Mouse (Mus musculus) layer of hippocampus, adult 2 months (tissue): ENCODE data around the gene Max. TPM values are rescaled to one million over a fixed set of nuclear protein-coding genes. Genes with fewer than 3 reads are reported as not detected.

Source experiments
- DNase-seq, 2 experiments: peaks; one replicate each; pipeline ENCODE4 v3.0.0; 2022; ENCODE audit warnings: low spot score in 2 of 2
- H3K27ac ChIP-seq: fragments of 200-600 bp; 2 replicates; pipeline ENCODE4 v1.8.1; 2022
- H3K4me3 ChIP-seq: fragments of 200-600 bp; 2 replicates; pipeline ENCODE4 v1.8.1; 2022; ENCODE audit warnings: mild to moderate bottlenecking
- CTCF ChIP-seq: fragments of 200-600 bp; conservative IDR thresholded peaks from 2 replicates; pipeline ENCODE4 v1.8.1; 2022; ENCODE audit warnings: antibody characterized with exemption, mild to moderate bottlenecking, moderate library complexity
- long read RNA-seq, 2 experiments: library from polyadenylated mRNA; stranded (forward); transcript quantifications; one replicate each; pipeline ENCODE4 v2.0.0; 2021; ENCODE audit warnings: borderline mapping rate in 2 of 2
- total RNA-seq, 2 experiments: library from RNA; stranded (reverse); gene quantifications; 2 replicates each; pipeline ENCODE4 v1.2.3; 2021

Max gene
- total RNA-seq: 10 to 100 TPM; 69.6 to 78.7 TPM
- long read RNA-seq, experiment 1, partial matches to known transcripts: 0 of 3 reads
- long read RNA-seq, experiment 1, other reads (novel, unspliced or antisense): 2 of 3 reads
- long read RNA-seq, experiment 2, partial matches to known transcripts: 1 of 3 reads
- long read RNA-seq, experiment 2, other reads (novel, unspliced or antisense): 2 of 3 reads

DNA sequence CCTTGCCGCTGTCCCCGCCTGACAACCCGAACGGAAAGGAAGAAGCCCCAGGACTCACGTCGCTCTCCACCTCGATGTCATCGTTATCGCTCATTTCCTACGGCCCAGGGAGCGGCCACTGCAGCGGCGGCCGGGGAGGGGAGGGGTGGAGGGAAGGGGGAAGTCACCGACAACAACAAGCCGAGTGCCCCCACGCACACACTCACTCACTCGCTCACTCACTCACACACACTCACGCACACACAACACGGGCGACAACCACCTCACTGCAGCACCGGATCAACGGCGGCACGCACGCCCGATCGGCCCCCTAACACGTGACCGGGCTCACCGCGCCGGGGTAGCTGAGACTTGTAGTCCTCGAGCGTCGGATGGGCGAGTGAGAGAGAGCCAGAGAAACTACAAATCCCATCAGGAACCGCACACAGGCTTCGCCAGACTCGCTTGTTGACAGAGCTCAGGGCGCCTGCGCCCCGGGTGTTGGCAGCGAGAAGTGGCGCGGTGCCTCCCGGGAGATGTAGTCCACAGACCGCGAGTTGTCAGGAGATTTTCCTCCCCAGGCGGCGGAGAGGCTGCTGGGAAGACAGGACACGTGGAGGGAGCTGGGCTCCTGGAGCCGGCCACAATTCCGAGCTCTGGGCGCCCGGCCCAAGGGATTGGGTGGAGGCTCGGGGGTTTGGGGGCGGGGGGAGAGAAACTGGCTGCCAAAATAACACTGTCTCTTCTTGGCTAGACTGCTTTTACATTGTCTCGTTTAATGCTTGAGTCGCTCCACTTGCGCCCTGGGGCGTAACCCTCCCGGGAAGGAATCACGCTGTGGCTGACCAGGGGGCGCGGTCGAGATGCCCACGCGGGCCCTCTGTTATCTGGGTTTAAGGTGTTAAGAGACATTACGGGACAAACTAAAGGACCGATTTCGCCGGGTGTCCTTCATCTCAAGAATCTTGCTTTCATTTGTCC is at the start of gene Max:
Max (minus strand) TSS at position 270 of the 960 bp plus-strand sequence.
- DNase-seq: peak; percentile 99 to 100
- Histone ChIP-seq H3K27ac (peak within 1 kb of the TSS; percentile 85), H3K4me3 (peak within 1 kb of the TSS; percentile 98)
- peak; percentile 50 for TF ChIP-seq CTCF

DNA sequence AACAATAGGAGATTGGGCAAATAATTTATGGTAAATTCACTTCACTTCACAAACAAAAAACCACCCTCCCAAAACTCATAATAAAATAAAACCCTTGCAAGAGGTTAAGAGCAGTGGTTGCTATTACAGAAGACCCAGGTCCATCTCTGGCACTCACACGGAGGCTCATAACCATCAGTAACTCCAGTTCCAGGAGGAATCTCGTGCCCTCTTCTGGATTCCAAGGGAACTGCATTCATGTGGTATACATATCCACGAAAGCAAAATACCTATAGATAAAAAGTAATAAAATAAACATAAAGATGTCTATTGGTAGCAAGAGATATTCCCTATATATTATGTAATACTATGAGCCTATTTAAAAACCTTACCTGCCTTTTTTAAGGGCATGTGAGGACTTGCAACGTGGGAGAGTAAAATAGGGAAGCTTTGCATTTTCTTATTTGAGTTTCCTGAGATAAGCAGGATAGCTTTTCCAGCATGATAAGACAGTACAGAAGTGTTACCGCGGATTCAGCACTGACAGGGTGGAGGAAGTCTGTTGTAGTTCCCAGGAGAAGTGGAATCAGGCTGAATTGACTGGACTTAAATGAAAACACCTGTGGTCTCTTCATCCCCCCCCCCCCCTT is 49.2 kb upstream of the Max start:
- no peak for DNase-seq
- TF ChIP-seq CTCF: peak; percentile 71
- Histone ChIP-seq H3K4me3 (no peak overlapping the region), H3K27ac (no peak overlapping the region)

GRCm38 (mm10) chr12:77009202-77010030 is 47.4 kb upstream of the Max start:
- no peak overlapping the region for H3K27ac ChIP-seq
- peak; percentile 67 for TF ChIP-seq CTCF
- peak in 1 of 2 experiments; percentile 31 for DNase-seq
- no peak overlapping the region for H3K4me3 ChIP-seq

DNA sequence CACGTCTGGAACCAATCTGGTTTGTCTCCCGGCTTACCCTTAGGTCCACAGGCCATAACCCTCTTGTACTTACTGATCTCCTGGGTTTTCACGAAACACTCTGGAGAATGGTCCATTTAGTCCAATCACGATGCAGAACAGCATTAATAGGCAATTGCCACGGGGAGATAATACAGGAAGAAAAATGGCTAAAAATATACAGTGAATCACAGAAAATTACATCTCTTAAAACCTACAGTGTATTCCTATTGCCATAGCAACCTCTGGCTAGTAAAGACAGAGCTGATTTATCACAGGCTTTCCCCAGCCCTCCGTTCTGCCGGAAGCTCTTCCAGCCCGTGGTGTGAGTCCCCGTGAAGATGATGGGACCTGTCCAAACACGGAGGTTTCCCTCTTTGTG is 42.9 kb upstream of the Max start:
- Histone ChIP-seq H3K4me3 (peak overlapping the region; percentile 11; the same call in 1 of the 2 replicates), H3K27ac (no peak overlapping the region)
- TF ChIP-seq CTCF: no peak
- DNase-seq: no peak

- TF ChIP-seq CTCF: no peak
- Histone ChIP-seq H3K27ac (no peak overlapping the region), H3K4me3 (no peak overlapping the region)
- no peak for DNase-seq
These were observed 40.7 kb upstream of the Max start for GRCm38 (mm10) chr12:77002551-77003228.

- Histone ChIP-seq H3K4me3 (no peak overlapping the region), H3K27ac (no peak overlapping the region)
- no peak for TF ChIP-seq CTCF
- no peak for DNase-seq
These were observed 39.3 kb upstream of the Max start for GRCm38 (mm10) chr12:77001312-77001711.

DNA sequence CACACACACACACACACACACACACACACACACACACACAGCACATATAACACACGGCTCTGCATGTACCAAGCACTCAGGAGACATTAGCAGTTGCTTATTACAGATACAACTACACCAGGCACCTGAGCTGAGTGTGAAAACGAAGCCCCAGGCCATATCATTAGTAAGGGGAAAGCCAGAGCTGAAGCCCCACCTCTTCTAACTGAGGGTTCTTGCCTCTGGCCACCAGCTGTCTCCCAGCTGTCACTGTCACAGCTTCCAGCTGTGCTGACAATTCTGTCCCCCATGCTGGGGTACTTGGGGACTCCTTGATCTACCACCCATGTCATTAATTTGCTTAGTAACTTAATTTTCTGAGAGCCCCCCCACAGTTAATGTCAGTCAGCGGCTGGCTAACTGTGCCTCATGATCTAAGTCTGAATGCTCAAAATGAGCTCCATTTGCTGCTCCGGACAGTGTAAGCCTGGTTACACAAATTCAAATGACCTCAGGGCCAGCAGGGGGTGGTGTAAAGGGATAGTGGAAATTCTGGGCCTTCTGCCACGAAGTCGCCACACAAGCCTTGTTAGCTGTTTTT is 38.8 kb upstream of the Max start:
- no peak overlapping the region for H3K4me3 ChIP-seq
- H3K27ac ChIP-seq: no peak overlapping the region
- DNase-seq: no peak
- TF ChIP-seq CTCF: peak; percentile 31

GRCm38 (mm10) chr12:77000096-77000704 is 38.2 kb upstream of the Max start:
- peak; percentile 64 to 77 for DNase-seq

GRCm38 (mm10) chr12:76994766-76995165 is 32.8 kb upstream of the Max start:
- Histone ChIP-seq H3K4me3 (no peak overlapping the region), H3K27ac (no peak overlapping the region)
- no peak for TF ChIP-seq CTCF
- no peak for DNase-seq

More at GRCm38 (mm10) chr12:77000096-77000704, 38.2 kb upstream of the Max start:
- peak; percentile 86 for TF ChIP-seq CTCF
- H3K27ac ChIP-seq: no peak overlapping the region
- H3K4me3 ChIP-seq: no peak overlapping the region

GRCm38 (mm10) chr12:76992891-76993529 is 31.0 kb upstream of the Max start:
- 0 out of 2 replicates have a peak overlapping the region, but pooled peaks have one; percentile 28 for H3K27ac ChIP-seq
- TF ChIP-seq CTCF: no peak
- DNase-seq: peak in 1 of 2 experiments; percentile 66
- H3K4me3 ChIP-seq: no peak overlapping the region
